Mouse (Mus musculus): Measurements from ENCODE around the gene Plxdc1. TPM values are rescaled to one million over a fixed set of nuclear protein-coding genes. Genes with fewer than 3 reads are reported as not detected.

Plxdc1 gene
- polyA plus RNA-seq, 1 experiment from 2014 or later, result 13.4 TPM

- WGBS (ENCODE audit: missing documents), result 77% methylated on average over 9 of the region's 11 CpGs
- Histone ChIP-seq H3K27ac (no peak overlapping the region), H3K79me2 (ENCODE audit: inconsistent target) (no peaks in the 10 kb centered on the region), H3K36me3 (ENCODE audit: inconsistent target) (no peaks in the 10 kb centered on the region), H3K4me3 (ENCODE audit: inconsistent target) (no peak overlapping the region)
Observed at GRCm38 (mm10) chr11:97908634-97909348, 77.5 kb downstream of the Plxdc1 start.

- Histone ChIP-seq H3K79me2 (ENCODE audit: inconsistent target) (no peaks in the 10 kb centered on the region), H3K36me3 (ENCODE audit: inconsistent target) (no peaks in the 10 kb centered on the region), H3K27ac (no peak overlapping the region), H3K4me3 (ENCODE audit: inconsistent target) (no peak overlapping the region)
- 79% methylated on average over 5 of the region's 5 CpGs for WGBS (ENCODE audit: missing documents)
Observed at GRCm38 (mm10) chr11:97907935-97908334, 78.3 kb downstream of the Plxdc1 start.

GRCm38 (mm10) chr11:97906905-97907304 is 79.3 kb downstream of the Plxdc1 start:
- Histone ChIP-seq H3K79me2 (ENCODE audit: inconsistent target) (no peaks in the 10 kb centered on the region), H3K4me3 (ENCODE audit: inconsistent target) (no peak overlapping the region), H3K27ac (no peak overlapping the region), H3K36me3 (ENCODE audit: inconsistent target) (no peaks in the 10 kb centered on the region)
- WGBS (ENCODE audit: missing documents), result 94% methylated on average over 9 of the region's 9 CpGs

- 84% methylated on average over 2 of the region's 2 CpGs for WGBS (ENCODE audit: missing documents)
Observed at GRCm38 (mm10) chr11:97905941-97906340, 80.3 kb downstream of the Plxdc1 start.

GRCm38 (mm10) chr11:97905540-97905939 is 80.7 kb downstream of the Plxdc1 start:
- Histone ChIP-seq H3K4me3 (ENCODE audit: inconsistent target) (no peak overlapping the region), H3K79me2 (ENCODE audit: inconsistent target) (no peaks in the 10 kb centered on the region), H3K27ac (no peak overlapping the region), H3K36me3 (ENCODE audit: inconsistent target) (no peaks in the 10 kb centered on the region)
- no CpG with 5 or more reads among the region's 2 CpGs for WGBS (ENCODE audit: missing documents)

More at GRCm38 (mm10) chr11:97905941-97906340, 80.3 kb downstream of the Plxdc1 start:
- H3K27ac ChIP-seq, result no peak overlapping the region
- H3K79me2 ChIP-seq (ENCODE audit: inconsistent target), result no peaks in the 10 kb centered on the region
- H3K36me3 ChIP-seq (ENCODE audit: inconsistent target), result no peaks in the 10 kb centered on the region
- H3K4me3 ChIP-seq (ENCODE audit: inconsistent target), result no peak overlapping the region

- no peaks in the 10 kb centered on the region for H3K36me3 ChIP-seq (ENCODE audit: inconsistent target)
- whole genome bisulfite sequencing (ENCODE audit: missing documents), result 96% methylated on average over 13 of the region's 13 CpGs
- H3K79me2 ChIP-seq (ENCODE audit: inconsistent target), result no peaks in the 10 kb centered on the region
- no peak overlapping the region for H3K4me3 ChIP-seq (ENCODE audit: inconsistent target)
- H3K27ac ChIP-seq, result no peak overlapping the region
Observed at GRCm38 (mm10) chr11:97904801-97905200, 81.4 kb downstream of the Plxdc1 start.

- Histone ChIP-seq H3K36me3 (ENCODE audit: inconsistent target) (no peaks in the 10 kb centered on the region), H3K4me3 (ENCODE audit: inconsistent target) (no peak overlapping the region), H3K79me2 (ENCODE audit: inconsistent target) (no peaks in the 10 kb centered on the region), H3K27ac (peak overlapping the region; percentile 72)
- WGBS (ENCODE audit: missing documents), result 62% methylated on average over 6 of the region's 6 CpGs
Observed at GRCm38 (mm10) chr11:97901806-97902205, 84.4 kb downstream of the Plxdc1 start.

- H3K4me3 ChIP-seq (ENCODE audit: inconsistent target), result no peak overlapping the region
- WGBS (ENCODE audit: missing documents), result 0% methylated on average over 2 of the region's 2 CpGs
- no peaks in the 10 kb centered on the region for H3K79me2 ChIP-seq (ENCODE audit: inconsistent target)
- peak overlapping the region; percentile 28; the same call in 1 of the 2 replicates for H3K27ac ChIP-seq
- no peaks in the 10 kb centered on the region for H3K36me3 ChIP-seq (ENCODE audit: inconsistent target)
Observed at GRCm38 (mm10) chr11:97899822-97900221, 86.4 kb downstream of the Plxdc1 start.

GRCm38 (mm10) chr11:97897568-97898185 is 88.6 kb downstream of the Plxdc1 start:
- 76% methylated on average over 3 of the region's 3 CpGs for WGBS (ENCODE audit: missing documents)
- H3K27ac ChIP-seq, result no peak overlapping the region
- H3K36me3 ChIP-seq (ENCODE audit: inconsistent target), result no peaks in the 10 kb centered on the region
- no peak overlapping the region for H3K4me3 ChIP-seq (ENCODE audit: inconsistent target)
- no peaks in the 10 kb centered on the region for H3K79me2 ChIP-seq (ENCODE audit: inconsistent target)

GRCm38 (mm10) chr11:97896655-97897054 is 89.6 kb downstream of the Plxdc1 start:
- H3K79me2 ChIP-seq (ENCODE audit: inconsistent target), result no peaks in the 10 kb centered on the region
- H3K27ac ChIP-seq, result no peak overlapping the region
- 80% methylated on average over 4 of the region's 4 CpGs for WGBS (ENCODE audit: missing documents)
- no peak overlapping the region for H3K4me3 ChIP-seq (ENCODE audit: inconsistent target)
- no peaks in the 10 kb centered on the region for H3K36me3 ChIP-seq (ENCODE audit: inconsistent target)

GRCm38 (mm10) chr11:97891821-97892220 is 94.4 kb downstream of the Plxdc1 start:
- H3K4me3 ChIP-seq (ENCODE audit: inconsistent target), result no peak overlapping the region
- no peaks in the 10 kb centered on the region for H3K36me3 ChIP-seq (ENCODE audit: inconsistent target)
- H3K79me2 ChIP-seq (ENCODE audit: inconsistent target), result no peaks in the 10 kb centered on the region
- H3K27ac ChIP-seq, result no peak overlapping the region
- WGBS (ENCODE audit: missing documents), result 91% methylated on average over 5 of the region's 5 CpGs

- Histone ChIP-seq H3K4me3 (ENCODE audit: inconsistent target) (no peak overlapping the region), H3K79me2 (ENCODE audit: inconsistent target) (no peaks in the 10 kb centered on the region), H3K36me3 (ENCODE audit: inconsistent target) (no peaks in the 10 kb centered on the region), H3K27ac (no peak overlapping the region)
- 100% methylated on average over 2 of the region's 2 CpGs for WGBS (ENCODE audit: missing documents)
Observed at GRCm38 (mm10) chr11:97885296-97885915, 100.8 kb downstream of the Plxdc1 start.

GRCm38 (mm10) chr11:97884601-97885185 is 101.6 kb downstream of the Plxdc1 start:
- no peaks in the 10 kb centered on the region for H3K79me2 ChIP-seq (ENCODE audit: inconsistent target)
- H3K4me3 ChIP-seq (ENCODE audit: inconsistent target), result peak overlapping the region; percentile 74
- H3K27ac ChIP-seq, result peak overlapping the region; percentile 92
- 32% methylated on average over 7 of the region's 7 CpGs for WGBS (ENCODE audit: missing documents)
- H3K36me3 ChIP-seq (ENCODE audit: inconsistent target), result no peaks in the 10 kb centered on the region

- Histone ChIP-seq H3K4me3 (ENCODE audit: inconsistent target) (peak within 1 kb of the TSS; percentile 74), H3K36me3 (ENCODE audit: inconsistent target) (no peaks in the 10 kb centered on the region), H3K27ac (peak within 1 kb of the TSS; percentile 92), H3K79me2 (ENCODE audit: inconsistent target) (no peaks in the 10 kb centered on the region)
- WGBS (ENCODE audit: missing documents), result under 1% methylated on average over 36 of the region's 37 CpGs
Observed at GRCm38 (mm10) chr11:97883918-97884600, 102.2 kb downstream of the Plxdc1 start, which contains the start of gene Fbxo47. Gene Fbxo47 (minus strand): TSS chr11:97884154.

All from macrophage (primary cell).